Mouse (Mus musculus) lung, embryonic 15.5 days (tissue): ENCODE measurements around the gene Bmper. TPM values are rescaled to one million over a fixed set of nuclear protein-coding genes. Genes with fewer than 3 reads are reported as not detected.

Experiments
- ATAC-seq: fragments of 200-750 bp; cut with Nextera tagmentation; 2 replicates; pipeline ENCODE4 v1.8.0; 2017; ENCODE audit warnings: moderate number of reproducible peaks, borderline replicate concordance; ENCODE audit not compliant: low FRiP score, low TSS enrichment; ENCODE audit errors: extremely low read depth
- H3K27ac ChIP-seq: fragments of 300-500 bp; sonication (generic); 2 replicates; pipeline ENCODE4 v1.5.1; 2015; ENCODE audit warnings: moderate library complexity, mild to moderate bottlenecking, inconsistent platforms
- H3K27me3 ChIP-seq: fragments of 300-500 bp; sonication (generic); 2 replicates; pipeline ENCODE4 v1.6.1; 2015; ENCODE audit warnings: inconsistent platforms
- H3K36me3 ChIP-seq: fragments of 300-500 bp; sonication (generic); 2 replicates; pipeline ENCODE4 v1.6.1; 2015; ENCODE audit warnings: inconsistent platforms
- H3K4me1 ChIP-seq: fragments of 300-500 bp; sonication (generic); 2 replicates; pipeline ENCODE4 v1.6.1; 2015; ENCODE audit warnings: inconsistent platforms
- H3K4me2 ChIP-seq: fragments of 300-500 bp; sonication (generic); 2 replicates; pipeline ENCODE4 v1.6.1; 2015; ENCODE audit warnings: inconsistent platforms, mild to moderate bottlenecking, moderate library complexity
- H3K4me3 ChIP-seq: fragments of 300-500 bp; sonication (generic); 2 replicates; pipeline ENCODE4 v1.5.1; 2015; ENCODE audit warnings: mild to moderate bottlenecking, inconsistent platforms
- H3K9ac ChIP-seq: fragments of 300-500 bp; sonication (generic); 2 replicates; pipeline ENCODE4 v1.6.1; 2015; ENCODE audit warnings: inconsistent platforms
- H3K9me3 ChIP-seq: fragments of 300-500 bp; sonication (generic); 2 replicates; pipeline ENCODE4 v1.6.1; 2016; ENCODE audit warnings: inconsistent platforms
- WGBS: fragments of 180-500 bp; shearing (Covaris S2); methylation state at CpG from one replicate; pipeline ENCODE4 v1.1.7; 2015; 5-methylcytosine and 5-hydroxymethylcytosine counted together
- polyA plus RNA-seq: library from polyadenylated mRNA; unstranded; fragments of >200 nt; fragmentation: Nextera tagmentation; extraction: Ambion mirVana; gene quantifications from 2 replicates; pipeline ENCODE4 v1.2.1, GENCODE M21; 2015

Bmper gene
- polyA plus RNA-seq, 1 experiment from 2014 or later: 26.5 TPM

DNA sequence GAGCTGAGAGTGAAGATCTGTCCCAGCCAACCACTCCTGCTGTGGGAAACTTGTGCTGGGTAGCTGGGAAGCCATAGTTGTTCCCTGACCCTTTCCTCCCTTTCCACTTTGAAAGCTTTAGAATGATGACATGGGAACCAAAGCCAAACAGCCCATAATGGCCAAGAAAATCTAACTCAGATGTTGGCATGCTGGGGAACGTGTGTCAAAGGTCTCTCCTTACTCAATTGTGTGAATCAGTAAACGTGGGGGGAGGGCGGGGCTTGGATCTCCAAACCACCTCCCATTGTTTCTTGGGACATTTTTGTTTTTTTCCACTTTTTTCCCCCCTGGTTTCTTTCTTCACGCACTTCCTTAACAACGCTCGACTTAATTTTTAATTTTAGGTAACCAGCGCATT, 40.0 kb downstream of the Bmper start:
- no peak for ATAC-seq
- H3K4me1 ChIP-seq: no peaks in the 10 kb centered on the region
- H3K36me3 ChIP-seq: no peaks in the 10 kb centered on the region
- H3K9me3 ChIP-seq: no peaks in the 10 kb centered on the region
- no peak overlapping the region for H3K4me3 ChIP-seq
- H3K27me3 ChIP-seq: no peaks in the 10 kb centered on the region
- H3K4me2 ChIP-seq: no peak overlapping the region
- WGBS: 82% methylated on average over 7 of the region's 7 CpGs
- no peak overlapping the region for H3K9ac ChIP-seq
- H3K27ac ChIP-seq: no peak overlapping the region

DNA sequence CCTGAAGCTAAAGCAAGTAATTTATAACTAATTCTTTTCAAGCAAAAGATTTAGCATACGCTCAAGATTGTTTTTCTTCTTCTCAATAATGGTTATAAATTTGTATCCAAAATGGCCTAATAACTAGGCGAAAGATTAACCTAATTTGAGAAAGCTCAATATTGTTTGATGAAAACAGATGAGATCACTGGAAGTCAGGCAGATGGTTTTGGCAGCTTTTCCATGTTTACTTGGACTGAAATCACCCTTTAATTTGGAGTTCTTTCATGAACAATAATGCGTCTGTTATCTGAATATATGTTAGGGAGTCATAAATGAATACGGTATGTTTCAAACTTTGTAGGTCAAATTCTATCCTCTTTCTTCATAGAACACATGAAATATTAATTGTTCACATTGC, 41.6 kb downstream of the Bmper start:
- Histone ChIP-seq H3K27ac (no peak overlapping the region), H3K9me3 (no peaks in the 10 kb centered on the region)

DNA sequence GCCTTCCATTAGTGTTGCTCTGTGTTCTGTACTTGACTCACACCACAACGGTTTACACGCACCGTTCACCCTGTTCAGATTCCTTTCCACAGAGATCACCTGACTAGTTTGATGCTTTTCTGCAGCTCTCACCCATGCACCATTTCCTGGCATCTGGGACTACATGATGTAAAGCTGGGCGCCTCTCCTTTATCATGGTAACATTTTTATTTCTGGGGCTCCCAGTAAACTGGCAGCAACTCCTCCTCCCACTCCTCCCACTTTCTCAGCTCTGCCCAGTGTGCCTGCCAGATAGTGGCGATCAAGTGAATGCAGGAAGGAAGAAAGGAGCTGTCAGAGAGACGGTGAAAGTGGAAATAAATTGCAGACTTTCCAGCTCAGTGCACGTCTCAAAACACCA, 45.7 kb downstream of the Bmper start:
- 65% methylated on average over 7 of the region's 7 CpGs for WGBS
- no peak overlapping the region for H3K9ac ChIP-seq
- H3K9me3 ChIP-seq: no peaks in the 10 kb centered on the region
- no peaks in the 10 kb centered on the region for H3K36me3 ChIP-seq
- H3K4me1 ChIP-seq: no peaks in the 10 kb centered on the region
- no peak overlapping the region for H3K4me2 ChIP-seq
- ATAC-seq: no peak
- H3K27me3 ChIP-seq: no peaks in the 10 kb centered on the region
- no peak overlapping the region for H3K27ac ChIP-seq
- no peak overlapping the region for H3K4me3 ChIP-seq

More for the DNA sequence above, 41.6 kb downstream of the Bmper start:
- no peak overlapping the region for H3K4me2 ChIP-seq
- no peak for ATAC-seq
- no peak overlapping the region for H3K9ac ChIP-seq
- no peaks in the 10 kb centered on the region for H3K36me3 ChIP-seq
- no peaks in the 10 kb centered on the region for H3K27me3 ChIP-seq
- H3K4me3 ChIP-seq: no peak overlapping the region
- 79% methylated on average over 4 of the region's 4 CpGs for WGBS
- no peaks in the 10 kb centered on the region for H3K4me1 ChIP-seq

DNA sequence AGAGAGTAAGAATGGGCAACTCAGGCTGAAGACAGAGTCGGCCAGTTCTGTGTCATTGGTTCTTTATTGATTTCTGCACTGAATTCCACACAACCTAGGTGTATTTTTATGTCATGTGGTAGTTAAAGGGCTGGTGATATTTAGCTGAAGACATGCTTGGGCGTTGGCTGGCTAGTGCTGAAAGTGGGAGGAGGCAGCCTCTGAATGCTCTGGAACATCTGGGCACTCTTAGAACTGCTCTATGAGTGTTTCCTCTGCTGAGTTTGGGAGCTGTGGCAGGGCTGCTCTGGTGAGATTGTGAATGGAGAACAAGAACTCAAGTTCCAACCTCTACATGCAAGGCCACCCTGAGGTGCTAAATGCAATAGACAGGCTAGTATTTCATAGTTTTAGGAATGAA, 46.2 kb downstream of the Bmper start:
- ATAC-seq: no peak
- Histone ChIP-seq H3K9ac (no peak overlapping the region), H3K9me3 (no peaks in the 10 kb centered on the region), H3K36me3 (no peaks in the 10 kb centered on the region), H3K27ac (no peak overlapping the region), H3K4me1 (no peaks in the 10 kb centered on the region), H3K27me3 (no peaks in the 10 kb centered on the region), H3K4me3 (no peak overlapping the region), H3K4me2 (no peak overlapping the region)
- 69% methylated on average over 2 of the region's 2 CpGs for WGBS

DNA sequence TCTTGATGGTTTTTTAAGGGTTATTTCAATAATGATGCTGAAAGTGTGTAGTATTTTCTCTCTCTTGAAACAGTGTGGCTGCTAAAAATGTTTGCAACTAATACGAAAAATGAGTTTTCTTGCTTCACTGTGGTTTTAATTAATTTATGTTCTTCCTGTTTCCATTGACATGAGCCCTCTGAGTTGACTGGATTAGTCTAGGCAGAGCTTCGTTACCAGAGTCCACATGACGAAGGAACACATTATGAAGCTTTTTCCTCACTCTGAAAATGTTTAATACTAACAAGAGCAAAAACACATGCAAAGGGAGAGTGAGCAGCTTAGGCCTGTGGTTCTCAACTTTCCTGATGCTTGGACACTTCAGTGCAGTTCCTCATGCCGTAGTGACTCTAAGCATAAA, 53.4 kb downstream of the Bmper start:
- H3K27ac ChIP-seq: no peak overlapping the region
- no peaks in the 10 kb centered on the region for H3K27me3 ChIP-seq
- H3K4me2 ChIP-seq: no peak overlapping the region
- H3K4me3 ChIP-seq: no peak overlapping the region
- no peak overlapping the region for H3K9ac ChIP-seq
- H3K4me1 ChIP-seq: no peaks in the 10 kb centered on the region
- no peaks in the 10 kb centered on the region for H3K36me3 ChIP-seq
- H3K9me3 ChIP-seq: no peaks in the 10 kb centered on the region
- WGBS: 84% methylated on average over 4 of the region's 4 CpGs
- ATAC-seq: no peak

DNA sequence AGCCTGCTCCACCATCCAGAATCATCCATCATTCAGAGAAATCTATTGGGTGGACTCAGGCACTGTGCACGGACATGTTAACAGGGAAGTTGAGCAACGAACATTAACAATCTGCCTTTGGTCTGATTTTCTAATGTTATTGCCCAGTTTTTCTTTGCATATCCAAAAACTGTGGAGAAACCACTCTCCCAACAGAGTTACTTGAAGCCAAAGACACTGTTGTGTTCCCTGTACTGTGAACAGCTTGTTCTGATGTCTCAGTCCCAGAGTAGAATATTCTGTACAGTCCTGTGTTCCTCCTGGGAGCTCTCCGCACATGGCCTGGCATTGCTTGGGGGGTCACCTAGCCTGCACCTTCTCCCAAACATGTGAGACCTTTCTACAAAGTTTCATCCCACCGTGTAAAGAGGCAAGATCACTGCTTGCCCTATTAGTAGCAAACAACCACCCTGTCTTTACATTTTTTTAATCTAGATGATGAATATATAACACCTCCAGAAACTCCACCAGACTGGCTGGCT, 62.1 kb downstream of the Bmper start:
- no peak overlapping the region for H3K4me2 ChIP-seq
- H3K36me3 ChIP-seq: no peaks in the 10 kb centered on the region
- H3K27ac ChIP-seq: no peak overlapping the region
- no peak for ATAC-seq
- no peak overlapping the region for H3K4me3 ChIP-seq
- 72% methylated on average over 4 of the region's 4 CpGs for WGBS
- no peak overlapping the region for H3K9ac ChIP-seq
- no peaks in the 10 kb centered on the region for H3K27me3 ChIP-seq
- no peaks in the 10 kb centered on the region for H3K4me1 ChIP-seq
- no peaks in the 10 kb centered on the region for H3K9me3 ChIP-seq

DNA sequence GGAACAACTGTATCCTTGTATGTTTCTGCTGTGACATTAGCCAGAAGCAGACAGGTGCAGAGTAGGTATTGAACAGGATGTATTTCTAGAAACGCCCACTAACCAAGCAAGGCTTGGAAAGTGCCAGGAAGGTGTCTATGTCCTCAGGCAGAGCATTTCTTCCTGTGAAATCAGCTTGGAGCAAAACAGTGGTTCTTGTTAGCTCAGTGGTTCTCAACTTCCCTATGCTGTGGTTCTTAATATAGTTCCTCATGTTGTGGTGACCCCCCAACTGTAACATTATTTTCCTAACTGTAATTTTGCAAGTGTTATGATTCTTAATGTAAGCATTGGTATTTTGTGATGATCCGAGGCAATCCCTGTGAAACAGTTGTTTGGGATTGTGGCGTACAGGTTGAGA, 70.7 kb downstream of the Bmper start:
- WGBS: 91% methylated on average over 3 of the region's 3 CpGs
- ATAC-seq: no peak
- no peaks in the 10 kb centered on the region for H3K27me3 ChIP-seq

DNA sequence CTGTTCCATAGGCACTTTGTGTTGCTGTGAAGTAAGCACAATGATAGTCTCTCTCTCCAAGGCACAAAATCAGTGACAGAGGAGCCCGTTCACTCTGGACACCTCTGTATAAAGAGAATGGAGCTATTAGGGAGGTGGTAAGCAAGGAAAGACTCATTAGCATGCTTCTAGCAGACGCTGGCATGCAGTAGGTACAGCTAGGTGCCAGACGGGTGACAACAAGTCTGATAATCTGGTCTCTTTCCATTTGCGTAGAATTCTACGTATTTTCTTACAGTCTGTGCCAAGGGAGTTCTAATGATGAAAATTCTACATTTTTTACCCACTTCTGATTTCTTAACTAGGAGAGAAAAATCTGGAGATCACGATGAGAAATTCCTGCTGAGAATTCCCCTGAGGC, 72.7 kb downstream of the Bmper start:
- no peaks in the 10 kb centered on the region for H3K27me3 ChIP-seq
- 78% methylated on average over 6 of the region's 6 CpGs for WGBS
- H3K4me2 ChIP-seq: no peak overlapping the region
- H3K4me3 ChIP-seq: no peak overlapping the region
- H3K9me3 ChIP-seq: no peaks in the 10 kb centered on the region
- H3K27ac ChIP-seq: no peak overlapping the region
- no peak for ATAC-seq
- H3K36me3 ChIP-seq: no peaks in the 10 kb centered on the region
- H3K4me1 ChIP-seq: no peaks in the 10 kb centered on the region
- H3K9ac ChIP-seq: no peak overlapping the region

More for the DNA sequence above, 70.7 kb downstream of the Bmper start:
- Histone ChIP-seq H3K4me3 (no peak overlapping the region), H3K36me3 (no peaks in the 10 kb centered on the region), H3K4me1 (no peaks in the 10 kb centered on the region), H3K27ac (no peak overlapping the region), H3K4me2 (no peak overlapping the region), H3K9me3 (no peaks in the 10 kb centered on the region), H3K9ac (no peak overlapping the region)

DNA sequence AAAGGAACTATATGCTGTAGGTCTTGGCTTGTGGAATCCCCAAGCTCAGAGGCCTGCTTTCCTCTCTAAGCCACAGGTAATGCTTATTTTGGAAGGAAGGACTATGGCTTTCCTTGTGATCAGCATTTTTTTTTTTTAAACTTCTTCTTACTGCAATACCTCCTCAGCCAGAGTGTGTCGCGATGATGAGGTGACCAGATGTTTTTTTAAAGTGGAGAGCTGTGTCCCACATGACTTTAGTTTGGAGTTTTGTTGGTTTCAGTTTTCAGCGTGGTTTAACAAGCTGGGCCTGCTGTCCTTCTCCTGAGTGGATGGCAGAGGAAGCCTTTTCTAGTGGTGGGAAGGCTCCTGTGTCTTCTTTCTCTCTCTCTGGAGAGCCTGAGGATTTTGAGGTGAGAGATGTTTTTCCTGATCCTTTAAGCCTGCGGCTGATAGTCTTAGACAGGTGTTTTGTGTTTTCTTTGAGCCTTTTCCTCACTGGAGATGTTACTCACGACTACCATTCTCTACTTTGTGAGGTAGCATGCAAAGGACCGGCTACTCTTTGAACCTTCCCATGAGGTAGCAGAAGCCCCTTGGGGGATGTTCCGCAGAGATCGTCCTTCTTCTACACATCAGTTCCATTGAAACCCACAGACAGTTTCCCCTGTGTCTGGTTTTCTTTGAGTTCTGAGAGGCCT, 74.8 kb downstream of the Bmper start:
- H3K4me2 ChIP-seq: no peak overlapping the region
- WGBS: 69% methylated on average over 8 of the region's 8 CpGs
- H3K4me1 ChIP-seq: no peaks in the 10 kb centered on the region
- no peak overlapping the region for H3K4me3 ChIP-seq
- no peak overlapping the region for H3K9ac ChIP-seq
- no peaks in the 10 kb centered on the region for H3K9me3 ChIP-seq
- H3K27ac ChIP-seq: no peak overlapping the region
- ATAC-seq: no peak
- no peaks in the 10 kb centered on the region for H3K27me3 ChIP-seq
- H3K36me3 ChIP-seq: no peaks in the 10 kb centered on the region

DNA sequence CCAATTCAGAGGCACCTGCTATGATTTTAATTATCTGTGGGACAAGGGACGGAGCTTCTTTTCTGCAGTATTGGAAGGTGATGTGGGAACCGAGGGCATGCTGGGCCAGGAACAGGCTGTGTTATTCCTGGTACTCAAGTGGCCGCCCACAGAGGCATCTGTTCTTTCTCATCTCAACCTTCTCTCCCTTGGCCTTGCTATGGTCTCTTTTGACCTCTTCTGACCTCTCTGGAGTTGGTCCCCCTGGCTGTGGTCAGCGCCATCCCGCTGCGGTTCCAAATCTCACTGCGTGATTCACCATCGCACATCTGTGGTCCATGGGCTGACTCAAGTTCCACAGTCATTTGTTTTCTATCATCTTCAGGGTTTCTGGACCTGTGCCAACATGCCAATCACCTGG, 77.5 kb downstream of the Bmper start:
- no peaks in the 10 kb centered on the region for H3K27me3 ChIP-seq
- no peak overlapping the region for H3K27ac ChIP-seq
- no peak overlapping the region for H3K4me2 ChIP-seq
- no peaks in the 10 kb centered on the region for H3K4me1 ChIP-seq
- no peak for ATAC-seq
- no peak overlapping the region for H3K4me3 ChIP-seq
- H3K36me3 ChIP-seq: no peaks in the 10 kb centered on the region
- WGBS: 93% methylated on average over 8 of the region's 8 CpGs
- no peaks in the 10 kb centered on the region for H3K9me3 ChIP-seq
- H3K9ac ChIP-seq: no peak overlapping the region

DNA sequence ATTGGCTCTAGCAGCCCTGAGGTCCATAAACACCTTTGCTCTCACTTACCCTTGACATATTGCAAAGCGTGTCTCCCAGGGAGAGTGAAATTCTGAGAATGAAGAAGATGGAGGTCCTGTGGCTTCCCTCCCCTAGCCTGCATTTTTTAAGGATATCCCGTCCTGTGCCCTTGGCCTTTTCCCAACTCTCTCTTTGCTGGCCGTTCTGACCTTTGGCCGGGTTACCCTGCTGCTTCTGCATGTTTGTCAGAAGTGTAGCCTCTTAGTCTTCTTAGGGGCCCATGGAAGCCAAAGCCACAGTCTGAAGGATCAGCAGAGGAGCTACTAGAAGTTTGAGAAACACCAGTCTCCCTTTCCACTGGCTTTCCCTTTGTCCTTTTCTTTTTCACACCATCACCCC, 82.8 kb downstream of the Bmper start:
- Histone ChIP-seq H3K9me3 (no peaks in the 10 kb centered on the region), H3K4me2 (no peak overlapping the region), H3K36me3 (no peaks in the 10 kb centered on the region), H3K9ac (no peak overlapping the region), H3K4me3 (no peak overlapping the region), H3K27me3 (no peaks in the 10 kb centered on the region), H3K4me1 (no peaks in the 10 kb centered on the region), H3K27ac (no peak overlapping the region)
- no peak for ATAC-seq
- WGBS: 47% methylated on average over 4 of the region's 4 CpGs

DNA sequence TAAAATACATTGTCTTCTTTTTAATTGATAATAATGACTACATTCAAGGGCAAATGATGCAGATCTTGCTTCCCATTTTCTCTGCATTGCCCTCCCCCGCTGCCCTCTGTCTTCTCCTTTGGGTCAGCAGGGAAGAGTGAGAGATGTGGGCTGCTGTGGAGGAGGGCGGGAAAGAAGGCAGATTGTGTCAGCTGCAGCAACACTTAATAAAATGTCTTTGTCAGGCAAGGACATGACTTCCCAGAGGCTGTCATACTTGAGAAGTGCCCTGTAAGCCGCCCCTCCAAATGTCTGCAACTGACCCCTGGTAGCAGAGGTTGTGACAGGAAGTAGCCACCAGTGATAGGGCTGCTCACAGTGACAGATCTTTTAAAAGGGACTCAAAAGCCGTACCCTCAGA, 83.3 kb downstream of the Bmper start:
- no peaks in the 10 kb centered on the region for H3K4me1 ChIP-seq
- H3K9me3 ChIP-seq: no peaks in the 10 kb centered on the region
- no peak overlapping the region for H3K27ac ChIP-seq
- H3K36me3 ChIP-seq: no peaks in the 10 kb centered on the region
- H3K9ac ChIP-seq: no peak overlapping the region
- no peaks in the 10 kb centered on the region for H3K27me3 ChIP-seq
- H3K4me2 ChIP-seq: no peak overlapping the region
- H3K4me3 ChIP-seq: no peak overlapping the region
- 41% methylated on average over 4 of the region's 4 CpGs for WGBS
- ATAC-seq: no peak

DNA sequence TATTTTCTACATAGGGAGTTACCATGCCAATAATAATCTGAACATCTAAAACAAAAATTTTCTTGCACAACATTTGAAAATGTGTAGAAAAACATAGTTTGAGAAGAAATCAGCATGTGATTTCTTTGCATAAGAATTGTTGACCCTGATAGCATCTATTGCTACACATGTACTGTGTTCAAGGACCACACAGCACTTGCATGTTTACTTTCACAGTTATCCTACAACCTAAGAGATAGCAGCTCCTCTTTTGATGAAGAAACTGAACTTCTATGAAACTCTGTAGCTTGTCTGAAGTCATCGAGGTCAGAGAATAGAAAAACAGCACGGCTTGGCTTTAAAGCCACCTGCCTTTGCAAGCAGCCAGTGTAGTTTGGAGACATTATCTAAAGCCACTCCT, 85.0 kb downstream of the Bmper start:
- H3K4me1 ChIP-seq: no peaks in the 10 kb centered on the region
- H3K36me3 ChIP-seq: no peaks in the 10 kb centered on the region
- H3K27me3 ChIP-seq: no peaks in the 10 kb centered on the region
- 88% methylated on average over 2 of the region's 2 CpGs for WGBS
- no peak overlapping the region for H3K27ac ChIP-seq
- ATAC-seq: no peak
- H3K9me3 ChIP-seq: no peaks in the 10 kb centered on the region
- no peak overlapping the region for H3K4me3 ChIP-seq
- H3K9ac ChIP-seq: no peak overlapping the region
- H3K4me2 ChIP-seq: no peak overlapping the region
